14 mouse cellular contexts compared by ENCODE assay signal in genomic region chr1:7313468-7313867, GRCm38 (mm10).
DNase-seq lines count a peak whose midpoint lies in the region; ATAC-seq and TF ChIP-seq lines count a peak whose summit lies in the region.
"Had no signal": no experiment of that assay in that cellular context is flagged by ENCODE, and none has a peak within 500 bp of the region (broad histone marks: within the 10 kb centered on the region; RNA-seq: fewer than 3 reads in every experiment).

No protein-coding gene starts in this region.

- WGBS in stomach, embryonic 14.5 days = 38% methylated on average over 3 of the region's 3 CpGs
- WGBS in stomach, postnatal 0 days = 37% methylated on average over 3 of the region's 3 CpGs
- 52% methylated on average over 3 of the region's 3 CpGs for WGBS in embryonic facial prominence, embryonic 10.5 days
- 13% methylated on average over 3 of the region's 3 CpGs for WGBS in hindbrain, embryonic 14.5 days

- DNase-seq in stomach, postnatal 0 days (ENCODE audit: low spot score) = no peak
- DNase-seq in embryonic facial prominence, embryonic 10.5 days (ENCODE audit: low spot score) = peak; percentile 20
- peak; percentile 46 for DNase-seq in hindbrain, embryonic 14.5 days (ENCODE audit: low spot score)
- no peak for DNase-seq in cerebellum, adult 18-20 months
- DNase-seq in urinary bladder, adult 18-20 months (ENCODE audit: low spot score in 2 of 2) = no peak
- no peak for DNase-seq in retina, embryonic 14.5 days (ENCODE audit: low spot score)
- DNase-seq: cerebellum, adult 9-10 months; kidney, postnatal 10 days; thymus, postnatal 25 days had no signal

- no peaks in the 10 kb centered on the region for H3K9me3 ChIP-seq in stomach, embryonic 14.5 days (ENCODE audit: control insufficient read depth, low read depth, low read length)
- H3K9me3 ChIP-seq in stomach, postnatal 0 days (ENCODE audit: control insufficient read depth, low read length) = no peaks in the 10 kb centered on the region
- H3K9me3 ChIP-seq in embryonic facial prominence, embryonic 10.5 days = no peaks in the 10 kb centered on the region
- no peaks in the 10 kb centered on the region for H3K9me3 ChIP-seq in hindbrain, embryonic 14.5 days (ENCODE audit: control insufficient read depth, low read length)
- H3K9me3 ChIP-seq: limb, embryonic 13.5 days; lung, embryonic 15.5 days had no signal

- H3K4me2 ChIP-seq in stomach, embryonic 14.5 days (replicated peaks; ENCODE audit: low read depth, low read length) = no peak overlapping the region
- no peak overlapping the region for H3K4me2 ChIP-seq in stomach, postnatal 0 days (replicated peaks; ENCODE audit: low read depth)
- no peak overlapping the region for H3K4me2 ChIP-seq in hindbrain, embryonic 14.5 days (replicated peaks)
- H3K4me2 ChIP-seq: heart, embryonic 11.5 days; limb, embryonic 13.5 days; lung, embryonic 15.5 days had no signal

- no peak overlapping the region for H3K4me3 ChIP-seq in stomach, embryonic 14.5 days (ENCODE audit: low read depth, low read length)
- H3K4me3 ChIP-seq in stomach, postnatal 0 days (ENCODE audit: low read depth, low read length) = no peak overlapping the region
- H3K4me3 ChIP-seq in embryonic facial prominence, embryonic 10.5 days = no peak overlapping the region
- H3K4me3 ChIP-seq in hindbrain, embryonic 14.5 days (replicated peaks; ENCODE audit: low read length) = no peak overlapping the region
- H3K4me3 ChIP-seq: erythroblast, embryonic 14.5 days; limb, embryonic 13.5 days; lung, embryonic 15.5 days had no signal

- ATAC-seq in stomach, embryonic 14.5 days (ENCODE audit: insufficient number of reproducible peaks, insufficient read depth, low FRiP score, low read depth) = peak; percentile 56; the same call in 1 of the 2 replicates
- no peak for ATAC-seq in stomach, postnatal 0 days (ENCODE audit: low FRiP score, low TSS enrichment)
- ATAC-seq in hindbrain, embryonic 14.5 days (ENCODE audit: low FRiP score) = peak; percentile 63; the same call in 1 of the 2 replicates

- TF ChIP-seq EP300 in stomach, postnatal 0 days (optimal IDR thresholded peaks at IDR 0.05) = no peak

- H3K27ac ChIP-seq in stomach, embryonic 14.5 days (ENCODE audit: low read length) = no peak overlapping the region
- H3K27ac ChIP-seq in stomach, postnatal 0 days (replicated peaks) = no peak overlapping the region
- H3K27ac ChIP-seq in embryonic facial prominence, embryonic 10.5 days (replicated peaks) = no peak overlapping the region
- H3K27ac ChIP-seq in hindbrain, embryonic 14.5 days = no peak overlapping the region
- H3K27ac ChIP-seq: limb, embryonic 13.5 days; lung, embryonic 15.5 days had no signal

- H3K36me3 ChIP-seq in stomach, embryonic 14.5 days (ENCODE audit: control insufficient read depth, insufficient read depth, low read length) = no peaks in the 10 kb centered on the region
- H3K36me3 ChIP-seq in stomach, postnatal 0 days (ENCODE audit: control insufficient read depth, insufficient read depth, low read length) = no peaks in the 10 kb centered on the region
- no peaks in the 10 kb centered on the region for H3K36me3 ChIP-seq in embryonic facial prominence, embryonic 10.5 days (replicated peaks)
- no peaks in the 10 kb centered on the region for H3K36me3 ChIP-seq in hindbrain, embryonic 14.5 days (replicated peaks; ENCODE audit: control insufficient read depth, insufficient read depth)
- H3K36me3 ChIP-seq: limb, embryonic 13.5 days; lung, embryonic 15.5 days had no signal

- no peak overlapping the region for H3K9ac ChIP-seq in stomach, embryonic 14.5 days (replicated peaks; ENCODE audit: low read depth, low read length)
- no peak overlapping the region for H3K9ac ChIP-seq in stomach, postnatal 0 days (ENCODE audit: low read length)
- H3K9ac ChIP-seq in hindbrain, embryonic 14.5 days = no peak overlapping the region
- H3K9ac ChIP-seq: limb, embryonic 13.5 days; lung, embryonic 15.5 days had no signal

- H3K27me3 ChIP-seq in stomach, embryonic 14.5 days (ENCODE audit: control insufficient read depth, insufficient read depth, low read length) = no peaks in the 10 kb centered on the region
- no peaks in the 10 kb centered on the region for H3K27me3 ChIP-seq in stomach, postnatal 0 days (ENCODE audit: control insufficient read depth, insufficient read depth, low read length)
- H3K27me3 ChIP-seq in embryonic facial prominence, embryonic 10.5 days (replicated peaks; ENCODE audit: low read depth, poor library complexity, severe bottlenecking) = no peaks in the 10 kb centered on the region
- H3K27me3 ChIP-seq in hindbrain, embryonic 14.5 days (ENCODE audit: control insufficient read depth, insufficient read depth, low read length) = 0 out of 2 replicates have a peak, but pooled peaks cover 3% of the 10 kb centered on the region
- H3K27me3 ChIP-seq: limb, embryonic 13.5 days; lung, embryonic 15.5 days had no signal

- TF ChIP-seq CTCF in stomach, postnatal 0 days (IDR thresholded peaks at IDR 0.05; ENCODE audit: low read depth) = no peak

- H3K4me1 ChIP-seq in stomach, embryonic 14.5 days (ENCODE audit: control insufficient read depth, insufficient read depth, low read length) = no peaks in the 10 kb centered on the region
- H3K4me1 ChIP-seq in stomach, postnatal 0 days (replicated peaks; ENCODE audit: control insufficient read depth, insufficient read depth) = no peaks in the 10 kb centered on the region
- no peaks in the 10 kb centered on the region for H3K4me1 ChIP-seq in embryonic facial prominence, embryonic 10.5 days
- 0 out of 2 replicates have a peak, but pooled peaks cover 6% of the 10 kb centered on the region for H3K4me1 ChIP-seq in hindbrain, embryonic 14.5 days (replicated peaks; ENCODE audit: control insufficient read depth, insufficient read depth, low read length)
- H3K4me1 ChIP-seq: limb, embryonic 13.5 days; lung, embryonic 15.5 days had no signal

Comparison
In these comparisons a context has a peak if more than half of its experiments do, and no peak if none do; other contexts are left out.
1. DNase-seq: peak in embryonic facial prominence, embryonic 10.5 days (single experiment) and hindbrain, embryonic 14.5 days (single experiment); none in stomach, postnatal 0 days (single experiment), cerebellum, adult 18-20 months (0 of 2), urinary bladder, adult 18-20 months (0 of 2) and retina, embryonic 14.5 days (single experiment).